Mouse (Mus musculus): ENCODE data around the gene Acvr1. TPM values are rescaled to one million over a fixed set of nuclear protein-coding genes. Genes with fewer than 3 reads are reported as not detected.

Gene Acvr1
- polyA plus RNA-seq, 1 experiment from 2014 or later = 3.5 TPM

DNA sequence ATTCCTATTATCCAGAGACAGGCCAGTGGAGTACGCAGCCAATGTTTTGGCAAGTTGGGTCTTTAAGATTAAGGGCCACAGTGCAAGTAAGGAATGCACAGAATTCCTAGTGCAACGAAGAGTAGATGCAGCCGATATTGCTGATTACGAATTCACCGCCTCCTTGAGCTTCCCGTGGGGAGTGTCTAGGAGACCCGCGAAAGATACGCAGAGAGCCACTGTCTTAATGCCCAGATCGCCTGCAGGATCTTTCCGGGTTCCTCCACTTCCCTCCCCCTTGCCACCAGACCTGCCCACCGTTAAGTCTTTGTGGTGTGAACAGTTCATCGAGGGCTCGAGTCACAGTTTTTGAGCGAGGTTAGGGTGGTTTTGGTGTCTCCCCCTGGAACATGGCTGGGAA, 120.0 kb downstream of the Acvr1 start:
- WGBS = 96% methylated on average over 15 of the region's 15 CpGs
- DNase-seq (ENCODE audit: low spot score) = no peak
- H3K27ac ChIP-seq = no peak overlapping the region
- H3K9me3 ChIP-seq = no peaks in the 10 kb centered on the region
- H3K4me3 ChIP-seq = no peak overlapping the region
- H3K27me3 ChIP-seq (ENCODE audit: insufficient read depth, poor library complexity, severe bottlenecking) = no peaks in the 10 kb centered on the region
- no peaks in the 10 kb centered on the region for H3K4me1 ChIP-seq (replicated peaks)
- peaks cover 23% of the 10 kb centered on the region for H3K36me3 ChIP-seq

DNA sequence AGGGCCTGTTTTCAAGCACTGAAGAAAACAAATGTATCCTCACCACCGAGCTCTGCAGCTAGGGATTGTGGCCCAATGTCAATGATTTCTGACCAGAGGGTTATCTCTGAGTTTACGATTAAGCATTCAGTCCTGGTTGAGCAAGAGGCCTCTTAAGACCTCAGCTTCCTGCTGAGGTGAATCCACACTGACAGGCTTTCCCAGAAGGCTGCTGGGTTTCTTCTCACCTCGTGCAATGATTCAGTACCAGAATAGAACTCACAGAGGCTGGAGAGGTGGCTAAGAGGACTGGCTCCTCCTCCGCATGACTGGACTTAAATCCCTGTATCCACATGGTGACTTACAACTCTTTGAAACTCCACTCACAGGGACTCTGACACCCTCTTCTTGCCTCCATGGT, 123.8 kb downstream of the Acvr1 start:
- Histone ChIP-seq H3K36me3 (peaks cover 28% of the 10 kb centered on the region), H3K27me3 (ENCODE audit: insufficient read depth, poor library complexity, severe bottlenecking) (no peaks in the 10 kb centered on the region), H3K9me3 (no peaks in the 10 kb centered on the region), H3K4me1 (replicated peaks) (no peaks in the 10 kb centered on the region), H3K4me3 (no peak overlapping the region), H3K27ac (no peak overlapping the region)
- DNase-seq (ENCODE audit: low spot score) = no peak
- 88% methylated on average over 4 of the region's 4 CpGs for WGBS

DNA sequence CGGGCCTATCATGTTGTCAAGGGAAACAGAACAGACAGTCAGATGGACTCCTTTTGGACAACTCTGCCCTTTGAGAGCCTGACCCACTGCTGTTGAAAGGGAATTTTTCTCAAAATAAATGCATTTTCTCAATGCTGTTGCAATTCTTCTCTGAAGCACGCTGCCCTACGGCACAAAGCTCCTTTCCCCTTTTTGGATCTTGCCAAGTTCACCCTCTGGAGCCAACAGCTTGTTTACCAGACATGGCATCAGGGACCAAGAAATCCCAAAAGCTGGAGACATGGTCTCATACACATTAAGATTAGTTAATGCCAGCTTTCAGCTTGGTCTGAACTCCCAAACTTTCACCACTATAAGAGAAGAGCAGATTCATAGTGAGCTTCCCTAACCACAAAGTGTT, 130.0 kb downstream of the Acvr1 start:
- Histone ChIP-seq H3K27me3 (ENCODE audit: insufficient read depth, poor library complexity, severe bottlenecking) (no peaks in the 10 kb centered on the region), H3K27ac (no peak overlapping the region), H3K4me3 (no peak overlapping the region), H3K36me3 (0 out of 2 replicates have a peak, but pooled peaks cover 6% of the 10 kb centered on the region), H3K9me3 (no peaks in the 10 kb centered on the region), H3K4me1 (replicated peaks) (no peaks in the 10 kb centered on the region)
- 81% methylated on average over 3 of the region's 3 CpGs for WGBS
- no peak for DNase-seq (ENCODE audit: low spot score)

DNA sequence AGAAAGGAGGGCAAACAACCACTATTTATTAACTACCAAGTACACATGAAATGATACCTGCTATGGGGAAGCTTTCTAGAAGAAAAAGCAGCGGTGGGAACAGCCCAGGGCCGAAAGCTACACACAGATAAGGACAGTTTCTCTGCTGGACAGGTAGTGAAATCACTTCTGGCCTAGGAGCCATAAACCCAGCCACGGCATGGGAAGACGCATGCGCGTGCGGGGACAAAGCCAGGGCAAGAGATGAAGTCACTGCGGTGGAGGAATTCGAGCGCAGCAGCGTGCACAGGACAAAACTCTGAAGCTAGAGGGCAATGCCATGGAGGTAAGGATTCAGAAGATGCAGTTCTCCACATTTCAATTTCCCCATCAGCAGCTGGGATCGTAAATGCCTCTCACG, 131.4 kb downstream of the Acvr1 start:
- Histone ChIP-seq H3K4me1 (replicated peaks) (no peaks in the 10 kb centered on the region), H3K36me3 (0 out of 2 replicates have a peak, but pooled peaks cover 6% of the 10 kb centered on the region), H3K4me3 (no peak overlapping the region), H3K27ac (no peak overlapping the region), H3K27me3 (ENCODE audit: insufficient read depth, poor library complexity, severe bottlenecking) (no peaks in the 10 kb centered on the region), H3K9me3 (no peaks in the 10 kb centered on the region)
- DNase-seq (ENCODE audit: low spot score) = no peak
- WGBS = 95% methylated on average over 13 of the region's 13 CpGs

DNA sequence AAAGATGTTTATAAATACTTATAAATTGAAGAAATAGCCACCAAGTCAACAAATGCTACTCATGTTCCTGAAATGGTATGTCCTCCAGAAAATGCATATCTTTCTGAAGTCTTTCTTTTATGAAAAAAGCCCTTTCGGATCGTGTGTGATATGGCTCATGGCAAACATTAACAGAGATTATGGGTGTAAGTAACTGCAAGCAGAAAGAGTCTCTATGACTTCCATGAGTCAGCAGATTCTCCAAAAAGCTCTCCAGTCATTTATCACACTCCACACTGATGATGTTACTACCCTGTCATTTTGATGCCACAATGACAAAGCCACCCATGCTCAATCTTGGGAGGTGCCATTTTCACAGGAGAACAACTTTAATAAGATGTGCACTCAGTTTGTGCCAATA, 132.5 kb downstream of the Acvr1 start:
- no peak overlapping the region for H3K4me3 ChIP-seq
- H3K36me3 ChIP-seq = 0 out of 2 replicates have a peak, but pooled peaks cover 6% of the 10 kb centered on the region
- no peak overlapping the region for H3K27ac ChIP-seq
- H3K4me1 ChIP-seq (replicated peaks) = no peaks in the 10 kb centered on the region
- no peaks in the 10 kb centered on the region for H3K9me3 ChIP-seq
- no peak for DNase-seq (ENCODE audit: low spot score)
- no peaks in the 10 kb centered on the region for H3K27me3 ChIP-seq (ENCODE audit: insufficient read depth, poor library complexity, severe bottlenecking)
- 88% methylated on average over 2 of the region's 2 CpGs for WGBS

DNA sequence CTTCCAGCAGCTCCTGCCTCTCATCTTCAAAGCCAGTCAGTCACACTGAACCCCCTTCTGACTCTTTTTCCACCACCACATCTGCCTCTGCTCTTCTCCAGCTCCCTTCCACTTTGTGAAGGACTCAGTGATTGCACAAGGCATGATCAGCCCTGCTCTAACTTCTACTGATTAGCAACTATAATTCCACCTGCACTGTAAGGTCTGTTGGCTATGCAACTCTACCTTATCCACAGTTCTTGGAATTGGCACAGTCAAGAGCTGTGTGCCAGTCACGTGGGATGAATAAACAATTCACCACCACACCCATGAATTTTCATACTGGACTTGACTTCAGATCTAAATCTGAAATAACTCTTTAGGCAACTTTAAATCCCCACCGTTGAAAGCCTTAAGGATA, 133.6 kb downstream of the Acvr1 start:
- no peak for DNase-seq (ENCODE audit: low spot score)
- no peak overlapping the region for H3K27ac ChIP-seq
- no peaks in the 10 kb centered on the region for H3K4me1 ChIP-seq (replicated peaks)
- no peak overlapping the region for H3K4me3 ChIP-seq
- H3K9me3 ChIP-seq = no peaks in the 10 kb centered on the region
- no peaks in the 10 kb centered on the region for H3K36me3 ChIP-seq
- H3K27me3 ChIP-seq (ENCODE audit: insufficient read depth, poor library complexity, severe bottlenecking) = no peaks in the 10 kb centered on the region
- WGBS = 88% methylated on average over 2 of the region's 2 CpGs

DNA sequence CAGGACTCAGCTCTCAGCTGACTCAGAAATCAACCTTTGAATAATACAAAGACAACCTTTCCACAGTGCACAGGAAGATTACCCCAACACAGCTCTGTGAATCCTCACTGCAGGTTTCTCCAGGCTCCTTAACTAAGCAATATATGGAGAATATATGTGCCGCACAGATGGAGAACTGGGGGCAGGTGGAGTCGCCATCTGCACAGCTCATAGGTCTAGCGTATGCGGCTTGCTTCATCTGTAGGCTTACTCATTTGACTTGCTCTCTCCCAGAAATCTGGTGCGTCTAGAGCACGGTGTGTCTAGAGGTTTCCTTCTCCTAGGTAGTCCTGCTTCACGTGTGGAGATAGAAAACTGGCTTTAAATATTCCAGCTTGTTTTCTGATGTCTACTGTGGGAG, 134.7 kb downstream of the Acvr1 start:
- no peaks in the 10 kb centered on the region for H3K9me3 ChIP-seq
- no peaks in the 10 kb centered on the region for H3K36me3 ChIP-seq
- H3K4me1 ChIP-seq (replicated peaks) = no peaks in the 10 kb centered on the region
- no peak overlapping the region for H3K4me3 ChIP-seq
- H3K27ac ChIP-seq = no peak overlapping the region
- no peaks in the 10 kb centered on the region for H3K27me3 ChIP-seq (ENCODE audit: insufficient read depth, poor library complexity, severe bottlenecking)
- WGBS = 94% methylated on average over 7 of the region's 7 CpGs
- DNase-seq (ENCODE audit: low spot score) = no peak

DNA sequence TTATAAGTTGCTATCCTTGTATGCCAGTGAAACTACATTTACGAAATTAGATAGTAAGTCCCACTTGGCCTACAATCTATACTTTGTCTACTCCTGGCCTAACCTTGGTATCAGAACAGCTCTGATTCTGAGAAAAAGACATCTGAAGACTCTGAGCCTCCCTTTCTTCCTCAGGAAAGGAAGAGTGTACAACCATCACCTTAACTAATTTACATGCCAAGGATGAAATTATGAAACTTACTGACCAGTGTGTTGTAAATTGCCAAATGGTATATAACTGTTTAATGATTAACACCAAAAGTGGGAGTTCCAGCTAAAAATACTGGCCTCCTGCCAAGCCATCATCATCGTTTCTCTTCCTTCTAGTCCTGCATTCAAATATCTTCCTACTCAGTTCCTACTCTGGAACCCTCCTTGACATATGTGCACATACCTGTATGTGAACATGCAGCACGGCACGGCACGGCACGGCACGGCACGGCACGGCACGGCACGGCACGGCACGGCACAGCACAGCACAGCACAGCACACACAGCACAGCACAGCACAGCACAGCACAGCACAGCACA, 141.4 kb downstream of the Acvr1 start:
- Histone ChIP-seq H3K4me1 (replicated peaks) (no peaks in the 10 kb centered on the region), H3K36me3 (no peaks in the 10 kb centered on the region), H3K4me3 (no peak overlapping the region), H3K9me3 (no peaks in the 10 kb centered on the region), H3K27ac (no peak overlapping the region), H3K27me3 (ENCODE audit: insufficient read depth, poor library complexity, severe bottlenecking) (no peaks in the 10 kb centered on the region)
- DNase-seq (ENCODE audit: low spot score) = no peak
- WGBS = 93% methylated on average over 13 of the region's 13 CpGs

DNA sequence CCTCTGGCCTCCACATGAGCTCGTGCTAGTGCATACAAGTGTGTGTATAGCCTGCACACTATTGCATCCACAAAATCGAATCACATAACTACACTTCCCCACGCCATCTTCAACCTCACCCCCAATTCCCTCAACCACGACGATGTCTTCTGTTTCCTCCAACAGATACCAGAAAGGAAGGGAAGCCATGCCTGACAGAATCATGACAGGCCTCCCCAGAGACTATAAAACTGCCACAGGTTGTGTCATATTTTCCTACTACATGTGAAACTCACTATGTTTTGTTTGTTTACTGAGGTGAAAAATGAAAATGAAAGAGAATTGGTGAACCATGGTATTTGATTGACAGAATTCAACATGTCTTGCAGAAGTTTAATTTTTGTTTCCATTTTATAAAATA, 143.6 kb downstream of the Acvr1 start:
- Histone ChIP-seq H3K9me3 (no peaks in the 10 kb centered on the region), H3K36me3 (no peaks in the 10 kb centered on the region), H3K4me1 (replicated peaks) (no peaks in the 10 kb centered on the region), H3K4me3 (no peak overlapping the region), H3K27me3 (ENCODE audit: insufficient read depth, poor library complexity, severe bottlenecking) (no peaks in the 10 kb centered on the region), H3K27ac (no peak overlapping the region)
- WGBS = 93% methylated on average over 5 of the region's 5 CpGs
- no peak for DNase-seq (ENCODE audit: low spot score)

DNA sequence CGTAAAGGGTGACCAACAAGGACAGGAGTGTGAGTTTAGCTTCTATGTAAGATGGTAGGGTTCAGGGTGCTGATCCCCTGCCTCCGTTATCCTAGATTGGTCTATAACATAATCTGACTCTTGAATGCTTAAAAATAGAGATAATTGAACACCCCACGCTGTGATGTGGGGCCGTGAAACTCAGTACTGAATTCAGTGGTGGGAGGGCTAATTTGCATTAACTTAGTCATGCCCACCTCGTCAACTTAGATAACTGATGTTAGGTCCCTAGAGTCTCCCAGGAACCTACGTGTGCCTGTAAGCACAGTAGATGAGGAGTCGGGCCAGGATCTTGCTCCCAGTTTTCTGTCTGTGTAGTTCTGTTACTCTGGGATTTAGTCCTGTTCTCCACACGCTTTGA, 147.4 kb downstream of the Acvr1 start:
- H3K27me3 ChIP-seq (ENCODE audit: insufficient read depth, poor library complexity, severe bottlenecking) = no peaks in the 10 kb centered on the region
- H3K4me1 ChIP-seq (replicated peaks) = no peaks in the 10 kb centered on the region
- H3K36me3 ChIP-seq = no peaks in the 10 kb centered on the region
- 86% methylated on average over 8 of the region's 8 CpGs for WGBS
- H3K27ac ChIP-seq = no peak overlapping the region
- DNase-seq (ENCODE audit: low spot score) = no peak
- H3K9me3 ChIP-seq = no peaks in the 10 kb centered on the region
- no peak overlapping the region for H3K4me3 ChIP-seq

DNA sequence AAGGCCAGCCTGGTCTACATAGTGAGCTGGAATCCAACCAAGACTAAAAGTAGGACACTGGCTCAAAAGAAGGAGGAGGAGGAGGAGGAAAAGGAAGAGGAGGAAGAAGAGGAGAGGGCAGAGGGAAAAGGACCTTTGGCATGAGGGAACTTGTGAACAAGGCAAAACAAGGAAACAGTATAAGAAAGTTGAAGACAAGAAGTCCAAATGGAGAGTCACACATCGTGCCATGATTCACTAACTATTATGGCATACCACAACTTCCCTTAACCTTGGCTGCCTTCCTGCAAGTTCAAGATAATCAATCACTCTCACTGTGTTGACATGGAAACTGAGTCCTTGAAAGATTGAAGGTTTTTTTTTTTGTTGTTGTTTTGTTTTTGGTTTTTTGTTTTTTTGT, 148.8 kb downstream of the Acvr1 start:
- no peak overlapping the region for H3K4me3 ChIP-seq
- H3K27me3 ChIP-seq (ENCODE audit: insufficient read depth, poor library complexity, severe bottlenecking) = no peaks in the 10 kb centered on the region
- DNase-seq (ENCODE audit: low spot score) = no peak
- no peak overlapping the region for H3K27ac ChIP-seq
- no peaks in the 10 kb centered on the region for H3K4me1 ChIP-seq (replicated peaks)
- 90% methylated on average over 1 of the region's 1 CpGs for WGBS
- H3K36me3 ChIP-seq = no peaks in the 10 kb centered on the region
- H3K9me3 ChIP-seq = no peaks in the 10 kb centered on the region

DNA sequence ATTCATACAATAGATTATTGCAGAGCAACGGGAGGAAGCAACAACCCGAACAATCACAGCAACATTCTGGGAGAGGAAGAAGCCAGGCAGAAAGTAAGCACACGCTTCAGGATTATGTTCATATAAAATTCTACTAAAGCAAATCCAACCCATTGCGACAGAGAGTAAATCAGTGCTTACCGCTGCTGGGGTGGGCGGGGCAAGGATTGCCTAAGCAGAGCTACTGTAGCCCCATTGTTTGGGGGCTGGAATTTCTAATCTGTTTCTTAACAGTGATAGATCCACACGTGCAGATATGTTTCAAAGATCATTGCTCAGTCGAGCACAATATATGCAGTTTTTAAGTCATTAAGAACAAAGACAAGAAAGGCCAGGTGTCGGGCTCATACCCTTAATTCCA, 149.3 kb downstream of the Acvr1 start:
- no peaks in the 10 kb centered on the region for H3K9me3 ChIP-seq
- H3K4me3 ChIP-seq = no peak overlapping the region
- DNase-seq (ENCODE audit: low spot score) = no peak
- H3K4me1 ChIP-seq (replicated peaks) = no peaks in the 10 kb centered on the region
- no peaks in the 10 kb centered on the region for H3K27me3 ChIP-seq (ENCODE audit: insufficient read depth, poor library complexity, severe bottlenecking)
- H3K36me3 ChIP-seq = no peaks in the 10 kb centered on the region
- no peak overlapping the region for H3K27ac ChIP-seq
- WGBS = 87% methylated on average over 9 of the region's 9 CpGs

DNA sequence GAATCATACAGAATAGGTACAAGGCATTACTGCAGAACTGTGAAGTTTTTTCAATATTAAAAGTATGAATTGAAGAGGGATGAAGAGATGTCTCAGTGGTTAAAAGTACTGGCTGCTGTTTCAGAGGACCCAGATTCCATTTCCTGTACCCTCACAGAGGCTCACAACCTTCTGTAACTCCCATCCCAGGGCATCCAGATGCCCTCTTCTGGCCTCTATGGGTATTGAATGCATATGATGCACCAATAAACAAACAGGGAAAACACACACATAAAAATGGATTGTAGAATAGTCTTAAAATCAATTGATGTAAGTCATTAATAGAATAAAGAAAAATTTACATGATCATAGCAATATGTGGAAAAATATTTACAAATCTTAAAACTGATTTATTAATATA, 151.9 kb downstream of the Acvr1 start:
- no peak overlapping the region for H3K27ac ChIP-seq
- no peak overlapping the region for H3K4me3 ChIP-seq
- H3K36me3 ChIP-seq = no peaks in the 10 kb centered on the region
- DNase-seq (ENCODE audit: low spot score) = no peak
- H3K9me3 ChIP-seq = no peaks in the 10 kb centered on the region
- H3K4me1 ChIP-seq (replicated peaks) = no peaks in the 10 kb centered on the region
- H3K27me3 ChIP-seq (ENCODE audit: insufficient read depth, poor library complexity, severe bottlenecking) = no peaks in the 10 kb centered on the region

DNA sequence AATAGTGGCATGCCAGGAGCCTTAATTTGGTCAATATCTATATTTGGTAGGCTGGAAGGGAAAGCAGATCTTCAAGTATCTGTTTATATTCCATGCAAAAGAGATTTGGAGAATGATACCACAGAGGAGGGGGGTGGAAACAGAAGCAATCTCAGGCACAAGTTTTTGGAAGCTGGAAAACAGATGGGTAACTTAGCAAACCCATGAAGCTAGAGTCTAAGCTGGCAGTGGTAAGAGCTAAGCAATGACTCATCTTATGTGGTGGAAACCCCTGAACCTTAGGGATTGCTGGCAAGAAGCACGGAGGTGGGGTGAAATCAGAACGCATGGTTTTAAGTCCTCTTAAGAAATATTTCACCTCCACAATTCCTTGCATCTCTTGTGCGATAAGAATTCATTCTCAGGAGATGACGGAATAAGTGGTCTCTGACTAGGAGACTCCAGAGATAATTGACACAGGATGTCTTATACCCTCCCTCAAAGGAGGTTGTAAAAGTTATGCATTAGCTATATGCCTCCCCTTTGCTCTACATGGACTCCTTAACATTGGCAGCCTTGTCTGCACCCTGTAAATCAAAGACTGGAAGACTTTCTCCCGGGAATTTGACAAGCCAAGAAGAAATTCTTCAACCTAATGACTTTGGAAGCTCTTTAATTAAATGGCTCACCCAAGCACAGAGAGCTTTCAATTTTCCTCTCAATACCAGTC, 157.9 kb downstream of the Acvr1 start:
- no peak overlapping the region for H3K27ac ChIP-seq
- H3K4me1 ChIP-seq (replicated peaks) = no peaks in the 10 kb centered on the region
- H3K9me3 ChIP-seq = no peaks in the 10 kb centered on the region
- H3K4me3 ChIP-seq = no peak overlapping the region
- 90% methylated on average over 5 of the region's 5 CpGs for WGBS
- no peaks in the 10 kb centered on the region for H3K27me3 ChIP-seq (ENCODE audit: insufficient read depth, poor library complexity, severe bottlenecking)
- no peaks in the 10 kb centered on the region for H3K36me3 ChIP-seq
- DNase-seq (ENCODE audit: low spot score) = no peak

Data from hindbrain, embryonic 10.5 days (tissue).